Mouse (Mus musculus) erythroblast, embryonic 14.5 days (primary cell): ENCODE measurements around the gene Nxnl1.

Source experiments
- GATA1 ChIP-seq: IDR thresholded peaks from 2 replicates; pipeline ENCODE4 v1.6.1; 2012; ENCODE audit warnings: low read length, inconsistent platforms, mixed read lengths
- TAL1 ChIP-seq: IDR thresholded peaks from 3 replicates; pipeline ENCODE4 v1.6.1; 2012; ENCODE audit warnings: low read length, inconsistent platforms, mixed read lengths

DNA sequence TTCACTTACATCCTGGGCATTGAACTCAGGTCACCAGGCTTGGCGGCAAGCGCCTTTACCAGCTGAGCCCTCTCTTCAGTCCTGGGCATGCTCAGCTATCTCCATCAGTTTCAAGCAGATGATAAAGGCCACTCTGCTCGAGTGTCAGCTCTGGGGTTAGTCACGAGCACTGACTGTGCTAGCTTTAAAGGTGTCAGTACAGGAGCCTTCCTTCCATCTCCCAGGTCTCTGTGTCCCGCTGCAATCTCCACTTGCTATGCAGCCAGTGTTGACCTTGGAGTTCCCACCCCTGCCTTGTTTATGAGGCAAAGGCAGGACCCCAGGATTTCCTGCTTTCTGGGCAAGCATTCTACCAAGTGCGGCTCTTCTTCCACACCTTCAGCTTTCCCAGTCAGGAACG is 1.2 kb upstream of the Nxnl1 start:
- TF ChIP-seq GATA1 = no peak
- TF ChIP-seq TAL1 = no peak
